Mouse (Mus musculus) liver, adult 2 months (tissue): ENCODE measurements around the gene Depdc1b. TPM values are rescaled to one million over a fixed set of nuclear protein-coding genes. Genes with fewer than 3 reads are reported as not detected.

ENCODE experiments used
- DNase-seq: peaks from one replicate; pipeline ENCODE4 v3.0.0-alpha.2; 2011; ENCODE audit warnings: low read depth, low spot score; ENCODE audit errors: extremely low read depth
- H3K27ac ChIP-seq: fragments of 200-500 bp; replicated peaks from 2 replicates; pipeline ENCODE4 v1.5.1; 2012; ENCODE audit warnings: low read depth, mild to moderate bottlenecking, control low read depth, inconsistent platforms, low read length; ENCODE audit not compliant: insufficient read depth
- H3K27me3 ChIP-seq: fragments of 200-500 bp; 2 replicates; pipeline ENCODE4 v1.6.1; 2012; ENCODE audit warnings: mild to moderate bottlenecking, moderate library complexity, low read length, inconsistent platforms; ENCODE audit not compliant: control insufficient read depth, insufficient read depth
- H3K36me3 ChIP-seq: fragments of 200-500 bp; 2 replicates; pipeline ENCODE4 v1.6.1; 2012; ENCODE audit warnings: low read length, inconsistent platforms; ENCODE audit not compliant: control insufficient read depth, insufficient read depth
- H3K4me1 ChIP-seq: fragments of 200-500 bp; 2 replicates; pipeline ENCODE4 v1.6.1; 2011; ENCODE audit warnings: low read length; ENCODE audit not compliant: control insufficient read depth, insufficient read depth
- H3K4me3 ChIP-seq: fragments of 200-500 bp; 2 replicates; pipeline ENCODE4 v1.5.1; 2011; ENCODE audit warnings: low read depth, mild to moderate bottlenecking, control low read depth, low read length, moderate library complexity; ENCODE audit not compliant: insufficient read depth
- H3K79me2 ChIP-seq: fragments of 200-500 bp; 2 replicates; pipeline ENCODE4 v1.6.1; 2012; ENCODE audit warnings: inconsistent platforms, mild to moderate bottlenecking, low read length, moderate library complexity; ENCODE audit not compliant: control insufficient read depth, insufficient read depth
- H3K9ac ChIP-seq: fragments of 200-500 bp; 2 replicates; pipeline ENCODE4 v1.6.1; 2012; ENCODE audit warnings: low read depth, mild to moderate bottlenecking, control low read depth, inconsistent platforms, low read length
- CTCF ChIP-seq: fragments of 200-500 bp; IDR thresholded peaks from 2 replicates; pipeline ENCODE4 v1.5.1; 2011; ENCODE audit warnings: low read depth, low read length, control low read depth
- POLR2A ChIP-seq: fragments of 200-500 bp; IDR thresholded peaks from 2 replicates; pipeline ENCODE4 v1.6.1; 2011; ENCODE audit warnings: low read length, control low read depth; ENCODE audit not compliant: insufficient read depth; ENCODE audit errors: extremely low read depth
- WGBS: fragments of 180-500 bp; shearing (Covaris S2); methylation state at CpG from one replicate; pipeline ENCODE4 v1.1.7; 2018; 5-methylcytosine and 5-hydroxymethylcytosine counted together
- polyA plus RNA-seq: library from polyadenylated mRNA; depleted of rRNA; stranded (reverse); fragments of >200 nt; gene quantifications from 2 replicates; pipeline ENCODE4 v1.2.3, GENCODE M21; 2012
- total RNA-seq: library from RNA; depleted of rRNA; stranded (reverse); fragments of >200 nt; gene quantifications from 2 replicates; pipeline ENCODE4 v1.2.3, GENCODE M21; 2014

Gene Depdc1b
- total and polyA plus RNA-seq, 2 experiments = 0.28 TPM; not detected in 1

- no peaks in the 10 kb centered on the region for H3K36me3 ChIP-seq
- no peaks in the 10 kb centered on the region for H3K4me1 ChIP-seq
- no peaks in the 10 kb centered on the region for H3K79me2 ChIP-seq
- 68% methylated on average over 1 of the region's 1 CpGs for WGBS
- no peaks in the 10 kb centered on the region for H3K27me3 ChIP-seq
- DNase-seq = no peak
- TF ChIP-seq CTCF (no peak), POLR2A (no peak)
- H3K9ac ChIP-seq = no peak overlapping the region
- no peak overlapping the region for H3K27ac ChIP-seq
- no peak overlapping the region for H3K4me3 ChIP-seq
Observed at GRCm38 (mm10) chr13:108276561-108276960, 39.6 kb upstream of the Depdc1b start.

- 94% methylated on average over 7 of the region's 7 CpGs for WGBS
Observed at GRCm38 (mm10) chr13:108277320-108277719, 38.8 kb upstream of the Depdc1b start.

GRCm38 (mm10) chr13:108278592-108278991 lies 37.5 kb upstream of the Depdc1b start:
- WGBS = 89% methylated on average over 6 of the region's 6 CpGs
- Histone ChIP-seq H3K27me3 (no peaks in the 10 kb centered on the region), H3K36me3 (no peaks in the 10 kb centered on the region), H3K4me1 (no peaks in the 10 kb centered on the region), H3K27ac (no peak overlapping the region), H3K79me2 (no peaks in the 10 kb centered on the region), H3K9ac (no peak overlapping the region), H3K4me3 (no peak overlapping the region)
- no peak for DNase-seq
- TF ChIP-seq CTCF (no peak), POLR2A (no peak)

More at GRCm38 (mm10) chr13:108277320-108277719, 38.8 kb upstream of the Depdc1b start:
- no peak overlapping the region for H3K9ac ChIP-seq
- H3K4me3 ChIP-seq = no peak overlapping the region
- no peaks in the 10 kb centered on the region for H3K36me3 ChIP-seq
- H3K27ac ChIP-seq = no peak overlapping the region
- no peak for DNase-seq
- TF ChIP-seq POLR2A (no peak), CTCF (no peak)
- no peaks in the 10 kb centered on the region for H3K27me3 ChIP-seq
- H3K4me1 ChIP-seq = no peaks in the 10 kb centered on the region
- H3K79me2 ChIP-seq = no peaks in the 10 kb centered on the region

- 91% methylated on average over 2 of the region's 2 CpGs for WGBS
- DNase-seq = no peak
- no peaks in the 10 kb centered on the region; the same call in 1 of the 2 replicates for H3K4me1 ChIP-seq
Observed at GRCm38 (mm10) chr13:108284312-108284711, 31.8 kb upstream of the Depdc1b start.

GRCm38 (mm10) chr13:108287953-108288352 lies 28.2 kb upstream of the Depdc1b start:
- Histone ChIP-seq H3K27ac (no peak overlapping the region), H3K79me2 (no peaks in the 10 kb centered on the region), H3K9ac (no peak overlapping the region), H3K4me1 (no peaks in the 10 kb centered on the region; the same call in 1 of the 2 replicates), H3K4me3 (no peak overlapping the region), H3K27me3 (no peaks in the 10 kb centered on the region), H3K36me3 (no peaks in the 10 kb centered on the region)
- 63% methylated on average over 3 of the region's 3 CpGs for WGBS
- TF ChIP-seq CTCF = no peak
- no peak for TF ChIP-seq POLR2A
- DNase-seq = no peak

More at GRCm38 (mm10) chr13:108284312-108284711, 31.8 kb upstream of the Depdc1b start:
- H3K4me3 ChIP-seq = no peak overlapping the region
- no peak overlapping the region for H3K9ac ChIP-seq
- no peaks in the 10 kb centered on the region for H3K36me3 ChIP-seq
- no peaks in the 10 kb centered on the region for H3K27me3 ChIP-seq
- H3K79me2 ChIP-seq = no peaks in the 10 kb centered on the region
- TF ChIP-seq POLR2A (no peak), CTCF (no peak)
- no peak overlapping the region for H3K27ac ChIP-seq

- Histone ChIP-seq H3K27ac (no peak overlapping the region), H3K4me1 (no peaks in the 10 kb centered on the region; the same call in 1 of the 2 replicates), H3K36me3 (no peaks in the 10 kb centered on the region), H3K79me2 (no peaks in the 10 kb centered on the region), H3K4me3 (0 out of 2 replicates have a peak overlapping the region, but pooled peaks have one; percentile 24), H3K9ac (no peak overlapping the region), H3K27me3 (no peaks in the 10 kb centered on the region)
- peak; percentile 21 for DNase-seq
- 55% methylated on average over 3 of the region's 3 CpGs for WGBS
- no peak for TF ChIP-seq CTCF
- TF ChIP-seq POLR2A = no peak
Observed at GRCm38 (mm10) chr13:108289436-108289835, 26.7 kb upstream of the Depdc1b start.
